Mouse (Mus musculus): ENCODE measurements around the gene Gm45140.
A peak's percentile ranks its signal among the peaks of the same experiment; 100 is the strongest.
"Not testable (repeated sequence)": the region's sequence is repeated elsewhere in the genome, so short reads cannot be mapped to it uniquely, and the experiment has no call there.

Gene Gm45140

DNA sequence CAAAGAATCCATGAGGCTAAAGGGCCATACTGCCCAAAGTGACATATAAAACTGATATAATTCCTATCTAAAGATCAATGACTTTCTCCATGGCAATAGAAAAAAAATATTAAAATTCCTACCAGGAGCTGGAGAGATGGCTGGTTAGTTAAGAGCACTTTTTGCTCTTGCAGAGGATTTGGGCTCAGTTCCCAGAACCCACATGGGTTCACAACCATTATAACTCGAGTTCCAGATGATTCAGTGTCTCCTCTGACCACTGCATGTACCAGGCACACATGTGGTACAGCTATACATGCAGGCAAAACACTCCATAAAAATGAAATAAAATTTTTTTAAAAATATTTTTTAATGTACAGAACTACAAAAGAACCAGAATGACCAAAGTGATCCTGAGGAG lies 61.1 kb downstream of the Gm45140 start:
- no peak for DNase-seq

- DNase-seq: no peak
These were observed 65.0 kb downstream of the Gm45140 start for GRCm38 (mm10) chr6:87770626-87771025.

DNA sequence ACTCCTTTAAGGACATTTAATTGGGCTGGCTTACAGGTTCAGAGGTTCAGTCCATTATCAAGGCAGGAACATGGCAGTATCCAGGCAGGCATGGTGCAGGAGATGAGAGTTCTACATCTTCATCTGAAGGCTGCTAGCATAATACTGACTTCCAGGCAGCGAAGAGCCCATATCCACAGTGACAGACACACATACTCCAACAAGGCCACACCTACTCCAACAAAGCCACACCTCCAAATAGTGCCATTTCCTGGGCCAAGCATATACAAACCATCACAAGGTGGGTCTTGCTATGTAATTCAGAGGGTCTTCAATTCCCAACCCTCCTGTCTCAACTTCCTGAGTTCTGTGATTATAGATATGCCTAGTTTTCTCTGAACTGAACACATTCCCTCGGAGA lies 71.3 kb downstream of the Gm45140 start:
- DNase-seq: not testable (repeated sequence)

- peak in 1 of 2 experiments; percentile 49 for DNase-seq
These were observed 72.0 kb downstream of the Gm45140 start for GRCm38 (mm10) chr6:87763376-87764280.

- no peak for DNase-seq
These were observed 73.4 kb downstream of the Gm45140 start for GRCm38 (mm10) chr6:87762161-87762560.

DNA sequence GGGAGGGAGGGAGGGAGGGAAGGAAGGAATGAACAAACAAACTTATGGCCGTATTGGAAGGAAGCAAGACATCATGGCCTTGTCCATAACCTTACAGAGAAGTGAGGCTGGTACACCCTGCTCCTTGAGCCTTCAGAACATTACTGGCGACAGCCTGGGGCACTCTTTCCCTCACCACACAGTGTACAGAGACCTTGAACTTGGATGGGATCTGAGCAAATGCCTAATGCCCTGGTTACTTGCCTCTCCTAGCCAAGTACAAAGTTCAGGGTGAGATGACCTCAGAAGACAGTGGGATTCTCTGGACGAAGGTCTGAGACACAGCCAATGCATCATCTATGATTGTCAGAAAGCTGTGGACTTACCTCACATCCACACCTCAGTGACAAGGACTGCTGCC lies 75.7 kb downstream of the Gm45140 start:
- peak; percentile 15 to 43 for DNase-seq

DNA sequence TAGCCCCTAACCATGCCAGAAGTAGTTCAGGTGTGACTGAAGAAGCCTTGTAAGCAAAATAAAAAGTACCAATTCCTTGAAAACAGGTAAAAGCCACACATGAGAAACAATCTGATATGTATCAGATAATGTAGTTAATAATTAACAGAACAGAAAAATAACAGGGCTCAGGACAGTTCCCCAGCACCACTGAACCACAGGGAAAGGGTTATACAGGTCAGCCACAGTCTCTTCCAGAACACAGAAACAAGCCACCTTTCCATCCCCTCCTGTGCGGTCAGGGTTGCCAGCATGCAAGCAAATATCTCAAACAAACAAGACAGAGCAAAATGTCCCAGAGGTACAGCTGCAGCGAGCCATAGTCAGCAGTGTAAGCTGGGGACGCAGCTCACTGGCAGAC lies 76.2 kb downstream of the Gm45140 start:
- DNase-seq: no peak

DNA sequence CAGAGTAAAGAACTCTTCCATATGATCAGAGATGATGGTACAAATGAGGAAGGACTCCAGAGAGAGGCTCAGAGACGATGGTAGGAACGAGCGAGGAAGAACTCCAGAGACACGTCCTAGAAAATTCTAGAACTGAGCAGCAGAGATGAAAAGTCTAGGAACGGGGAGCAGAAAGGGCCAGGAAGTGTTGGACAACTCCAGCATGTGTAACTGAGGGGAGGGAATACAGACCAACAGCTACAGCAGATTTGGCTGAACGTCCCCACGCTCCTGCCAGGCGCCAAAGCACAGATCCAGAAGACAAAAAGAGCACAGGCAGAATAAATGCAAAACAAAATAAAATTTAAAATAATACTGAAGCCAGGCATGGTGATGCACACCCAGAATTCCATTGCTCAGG lies 78.7 kb downstream of the Gm45140 start:
- no peak for DNase-seq

- DNase-seq: no peak
These were observed 80.4 kb downstream of the Gm45140 start for GRCm38 (mm10) chr6:87755196-87755595.

GRCm38 (mm10) chr6:87751574-87751973 lies 84.0 kb downstream of the Gm45140 start:
- no peak for DNase-seq

- no peak for DNase-seq
These were observed 85.2 kb downstream of the Gm45140 start for GRCm38 (mm10) chr6:87750184-87750910.

DNA sequence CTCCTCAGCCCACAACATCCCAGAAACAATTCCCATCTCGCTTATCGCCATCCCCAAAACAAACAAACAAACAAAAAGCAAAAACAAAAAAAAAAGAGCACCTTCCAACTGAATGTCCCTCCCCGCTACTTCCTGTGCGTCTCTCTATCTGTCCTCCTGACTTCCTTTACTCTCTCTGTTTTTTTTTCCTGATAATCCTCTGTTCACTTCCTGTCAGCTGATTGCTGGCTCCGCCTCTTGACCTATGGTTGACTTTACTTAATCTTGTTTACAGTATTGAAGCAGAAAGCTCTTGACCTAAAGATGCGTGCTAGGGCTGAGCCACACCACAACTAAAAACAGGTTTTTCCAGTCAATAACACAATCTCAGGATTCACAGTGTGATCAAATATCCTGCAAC lies 87.1 kb downstream of the Gm45140 start:
- no peak for DNase-seq

GRCm38 (mm10) chr6:87748078-87748477 lies 87.5 kb downstream of the Gm45140 start:
- DNase-seq: no peak

- no peak for DNase-seq
These were observed 88.7 kb downstream of the Gm45140 start for GRCm38 (mm10) chr6:87746849-87747248.

DNA sequence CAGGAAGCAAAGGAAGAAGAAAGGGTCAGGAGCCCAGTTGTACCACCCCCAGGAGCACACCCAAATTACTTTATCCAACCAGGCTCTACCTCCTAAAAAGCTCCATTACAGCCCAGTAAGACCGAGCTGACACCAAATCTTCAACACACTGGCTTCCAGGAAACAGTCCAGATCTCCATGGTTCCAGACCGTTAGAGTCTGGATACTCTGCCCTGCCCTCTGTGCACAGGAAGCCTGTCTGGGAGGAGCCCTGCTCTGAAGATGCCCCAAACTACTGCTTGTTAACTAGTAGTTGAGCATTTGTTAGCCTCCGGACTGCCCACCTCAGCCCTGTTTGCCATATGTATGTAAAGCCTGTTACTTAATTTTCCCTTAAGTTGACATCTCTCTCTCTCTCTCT lies 89.5 kb downstream of the Gm45140 start:
- no peak for DNase-seq

GRCm38 (mm10) chr6:87745301-87745700 lies 90.3 kb downstream of the Gm45140 start:
- no peak for DNase-seq

DNA sequence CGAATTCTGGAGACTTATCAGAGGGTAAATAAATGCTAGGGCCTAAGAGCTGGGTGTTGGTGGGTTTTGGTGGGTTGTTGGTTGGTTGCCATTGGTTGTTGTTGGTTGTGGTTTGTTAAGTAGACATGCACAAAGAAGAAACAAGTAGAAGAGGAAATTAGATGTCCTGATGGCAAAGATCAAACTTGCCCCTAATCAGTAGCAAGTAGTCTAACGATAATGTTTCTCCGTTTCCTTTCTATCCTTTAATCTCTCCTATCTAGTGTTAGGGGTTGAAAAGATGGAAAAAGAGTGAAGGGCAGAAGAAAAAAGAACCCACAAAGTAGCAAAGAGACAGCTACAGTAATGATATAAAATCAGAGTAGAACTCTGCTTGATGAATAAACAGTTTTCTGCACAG lies 91.0 kb downstream of the Gm45140 start:
- DNase-seq: no peak

DNA sequence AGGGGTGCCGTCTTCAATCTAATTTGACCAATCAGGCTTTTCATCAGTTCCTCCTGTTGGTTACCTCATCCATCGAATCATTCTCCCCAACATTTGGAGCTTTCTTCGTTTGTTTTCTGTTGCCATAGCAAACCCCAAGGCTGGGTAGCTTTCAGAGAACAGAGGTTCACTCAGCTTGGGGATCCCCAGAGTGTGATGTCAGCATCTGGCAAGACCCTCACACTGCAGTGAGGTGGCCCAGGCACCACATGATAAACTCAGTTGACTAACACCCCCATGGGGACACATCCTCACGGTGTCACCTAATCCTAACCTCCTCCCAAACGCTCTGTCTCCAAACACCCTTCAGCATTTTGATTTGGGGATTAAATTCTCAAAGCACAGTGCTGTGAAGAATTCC lies 92.3 kb downstream of the Gm45140 start:
- no peak for DNase-seq

GRCm38 (mm10) chr6:87742804-87743203 lies 92.8 kb downstream of the Gm45140 start:
- DNase-seq: no peak

DNA sequence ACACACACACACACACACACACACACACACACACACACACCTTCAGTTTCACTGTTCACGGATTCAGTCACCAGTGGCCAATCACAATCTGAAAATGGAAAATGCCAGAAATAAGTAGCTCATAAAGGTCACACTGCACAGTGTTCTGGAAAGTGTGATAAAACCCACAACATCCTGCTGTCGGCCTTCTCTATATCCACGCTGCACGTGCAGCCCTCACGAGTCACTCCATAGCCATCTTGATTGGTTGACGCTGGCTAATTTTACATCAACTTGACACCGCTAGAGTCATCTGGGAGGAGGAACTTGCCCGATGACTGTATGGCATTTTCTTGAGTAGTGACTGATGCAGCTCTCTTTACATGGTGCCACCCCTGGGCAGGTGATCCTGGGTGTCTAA lies 93.6 kb downstream of the Gm45140 start:
- DNase-seq: no peak

GRCm38 (mm10) chr6:87740496-87740895 lies 95.1 kb downstream of the Gm45140 start:
- DNase-seq: no peak

DNA sequence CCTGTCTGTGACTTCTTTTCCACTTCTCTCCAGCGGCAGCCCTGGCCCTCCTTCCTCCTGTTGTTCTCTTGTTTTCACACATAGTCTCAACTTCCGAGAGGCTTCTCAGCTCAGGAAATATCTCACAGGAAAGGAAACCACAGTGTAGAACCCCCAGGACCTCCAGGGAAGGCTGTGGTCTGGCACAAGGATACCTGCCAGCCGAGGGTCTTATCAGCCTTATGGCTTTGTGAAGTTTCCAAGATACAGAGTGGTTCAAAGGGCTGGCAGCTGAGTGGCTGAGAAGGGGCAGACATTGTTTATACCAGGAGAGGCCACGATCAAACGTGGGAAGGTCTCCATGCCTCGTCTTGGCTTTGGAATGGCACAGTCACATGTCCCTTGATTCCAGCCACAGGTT lies 95.7 kb downstream of the Gm45140 start:
- DNase-seq: no peak
